Mouse (Mus musculus) MEL (cell line): ENCODE measurements at regions not wholly inside any gene's neighbourhood (a gene's known extent, or its start where the extent isn't known, plus 50 kb on each side); places are given as distances from the start of the nearest gene placed in this dataset.

Experiments
- DNase-seq: peaks from one replicate; pipeline ENCODE4 v3.0.0; 2011; ENCODE audit warnings: low read depth, low spot score
- H3K27ac ChIP-seq: 2 replicates; pipeline ENCODE4 v1.5.1; 2012; ENCODE audit warnings: low read depth, mild to moderate bottlenecking, control low read depth, low read length, moderate library complexity; ENCODE audit not compliant: control insufficient read depth
- H3K27me3 ChIP-seq, 2 experiments: fragments of 150-350 bp in 1 of 2; sonication (generic) in 1 of 2; 2 replicates each; pipeline ENCODE4 v1.6.1; 2012; ENCODE audit warnings: low read length in 2 of 2, mild to moderate bottlenecking in 2 of 2, improper control_type of control experiment in 1 of 2, moderate library complexity in 1 of 2; ENCODE audit not compliant: insufficient read depth in 2 of 2, control insufficient read depth in 1 of 2
- H3K36me3 ChIP-seq, 2 experiments: 2 replicates each; pipeline ENCODE4 v1.6.1; 2012 to 2014; ENCODE audit warnings: low read length in 2 of 2, improper control_type of control experiment in 1 of 2, inconsistent platforms in 1 of 2, mild to moderate bottlenecking in 1 of 2; ENCODE audit not compliant: insufficient read depth in 2 of 2, control insufficient read depth in 1 of 2
- H3K4me1 ChIP-seq, 2 experiments: fragments of 150-350 bp in 1 of 2; sonication (generic) in 1 of 2; 2 replicates each; pipeline ENCODE4 v1.6.1; 2012; ENCODE audit warnings: low read length in 2 of 2, improper control_type of control experiment in 1 of 2, mild to moderate bottlenecking in 1 of 2; ENCODE audit not compliant: insufficient read depth in 2 of 2, control insufficient read depth in 1 of 2
- H3K4me3 ChIP-seq, 2 experiments: fragments of 150-350 bp in 1 of 2; sonication (generic) in 1 of 2; 2 replicates each; pipeline ENCODE4 v1.5.1; 2012; ENCODE audit warnings: low read depth in 2 of 2, low read length in 2 of 2, mild to moderate bottlenecking in 2 of 2, moderate library complexity in 2 of 2, control low read depth in 1 of 2, improper control_type of control experiment in 1 of 2; ENCODE audit not compliant: control insufficient read depth in 1 of 2, insufficient read depth in 1 of 2
- H3K79me2 ChIP-seq: 2 replicates; pipeline ENCODE4 v1.6.1; 2012; ENCODE audit warnings: mild to moderate bottlenecking, low read length, moderate library complexity; ENCODE audit not compliant: control insufficient read depth, poor library complexity, insufficient read depth
- H3K9ac ChIP-seq: 2 replicates; pipeline ENCODE4 v1.6.1; 2012; ENCODE audit warnings: low read depth, mild to moderate bottlenecking, control low read depth, low read length, moderate library complexity; ENCODE audit not compliant: control insufficient read depth, poor library complexity, severe bottlenecking
- H3K9me3 ChIP-seq: fragments of 150-350 bp; sonication (generic); replicated peaks from 2 replicates; pipeline ENCODE4 v1.6.1; 2012; ENCODE audit warnings: mild to moderate bottlenecking, low read length, improper control_type of control experiment, moderate library complexity; ENCODE audit not compliant: insufficient read depth
- CHD1 ChIP-seq: IDR thresholded peaks from 2 replicates; pipeline ENCODE4 v1.6.1; 2012; ENCODE audit warnings: low read depth, mild to moderate bottlenecking, inconsistent platforms, low read length, improper control_type of control experiment
- CHD2 ChIP-seq: IDR thresholded peaks from 2 replicates; pipeline ENCODE4 v1.6.1; 2011; ENCODE audit warnings: low read length, improper control_type of control experiment
- CTCF ChIP-seq, 3 experiments: IDR thresholded peaks in 2 of 3; conservative IDR thresholded peaks in 1 of 3; 2 replicates each; pipeline ENCODE4 v1.5.1; 2011 to 2012; ENCODE audit warnings: low read length in 3 of 3, low read depth in 2 of 3, mild to moderate bottlenecking in 2 of 3, improper control_type of control experiment in 1 of 3, inconsistent platforms in 1 of 3, mixed read lengths in 1 of 3, moderate library complexity in 1 of 3; ENCODE audit not compliant: control insufficient read depth in 1 of 3, insufficient read depth in 1 of 3, poor library complexity in 1 of 3, severe bottlenecking in 1 of 3
- E2F4 ChIP-seq: IDR thresholded peaks from 2 replicates; pipeline ENCODE4 v1.6.1; 2011; ENCODE audit warnings: low read depth, low read length, improper control_type of control experiment, borderline replicate concordance
- ETS1 ChIP-seq: IDR thresholded peaks from 2 replicates; pipeline ENCODE4 v1.6.1; 2012; ENCODE audit warnings: low read depth, mild to moderate bottlenecking, inconsistent platforms, low read length, improper control_type of control experiment, moderate library complexity
- GABPA ChIP-seq: IDR thresholded peaks from 2 replicates; pipeline ENCODE4 v1.6.1; 2012; ENCODE audit warnings: low read depth, mild to moderate bottlenecking, inconsistent platforms, low read length, improper control_type of control experiment, moderate library complexity
- GATA1 ChIP-seq: IDR thresholded peaks from 2 replicates; pipeline ENCODE4 v1.6.1; 2011; ENCODE audit warnings: low read depth, low read length, improper control_type of control experiment
- HCFC1 ChIP-seq: IDR thresholded peaks from 2 replicates; pipeline ENCODE4 v1.6.1; 2012; ENCODE audit warnings: low read depth, mild to moderate bottlenecking, inconsistent platforms, low read length, improper control_type of control experiment, moderate library complexity
- JUND ChIP-seq: IDR thresholded peaks from 2 replicates; pipeline ENCODE4 v1.6.1; 2011; ENCODE audit warnings: low read depth, mild to moderate bottlenecking, improper control_type of control experiment, low read length
- MAX ChIP-seq: IDR thresholded peaks from 2 replicates; pipeline ENCODE4 v1.6.1; 2011; ENCODE audit warnings: low read length, improper control_type of control experiment
- MAZ ChIP-seq: IDR thresholded peaks from 2 replicates; pipeline ENCODE4 v1.6.1; 2012; ENCODE audit warnings: low read depth, mild to moderate bottlenecking, inconsistent platforms, low read length, improper control_type of control experiment
- MYB ChIP-seq: IDR thresholded peaks from 2 replicates; pipeline ENCODE4 v1.6.1; 2011; ENCODE audit warnings: mild to moderate bottlenecking, low read depth, low read length, improper control_type of control experiment
- MYC ChIP-seq: IDR thresholded peaks from 2 replicates; pipeline ENCODE4 v1.6.1; 2011; ENCODE audit warnings: low read depth, mild to moderate bottlenecking, low read length, improper control_type of control experiment, moderate library complexity
- NELFE ChIP-seq: IDR thresholded peaks from 2 replicates; pipeline ENCODE4 v1.6.1; 2011; ENCODE audit warnings: low read depth, low read length, improper control_type of control experiment
- NRF1 ChIP-seq: IDR thresholded peaks from 2 replicates; pipeline ENCODE4 v1.6.1; 2014; ENCODE audit warnings: low read depth, mild to moderate bottlenecking, inconsistent platforms, low read length, improper control_type of control experiment, moderate library complexity; ENCODE audit not compliant: poor library complexity, insufficient read depth, severe bottlenecking
- POLR2AphosphoS2 ChIP-seq: IDR thresholded peaks from 2 replicates; pipeline ENCODE4 v1.6.1; 2011; ENCODE audit warnings: low read length, improper control_type of control experiment
- RAD21 ChIP-seq: IDR thresholded peaks from 2 replicates; pipeline ENCODE4 v1.6.1; 2011; ENCODE audit warnings: mild to moderate bottlenecking, low read depth, low read length, improper control_type of control experiment
- RCOR1 ChIP-seq: IDR thresholded peaks from 2 replicates; pipeline ENCODE4 v1.6.1; 2012; ENCODE audit warnings: low read depth, mild to moderate bottlenecking, inconsistent platforms, low read length, improper control_type of control experiment
- SMC3 ChIP-seq: IDR thresholded peaks from 2 replicates; pipeline ENCODE4 v1.6.1; 2011; ENCODE audit warnings: low read depth, low read length, improper control_type of control experiment
- TBP ChIP-seq: IDR thresholded peaks from 2 replicates; pipeline ENCODE4 v1.8.0; 2011; ENCODE audit warnings: low read depth, low read length, improper control_type of control experiment
- TCF12 ChIP-seq: IDR thresholded peaks from 2 replicates; pipeline ENCODE4 v1.6.1; 2014; ENCODE audit warnings: low read depth, mild to moderate bottlenecking, inconsistent platforms, low read length, improper control_type of control experiment, moderate library complexity
- UBTF ChIP-seq: IDR thresholded peaks from 2 replicates; pipeline ENCODE4 v1.6.1; 2012; ENCODE audit warnings: low read depth, mild to moderate bottlenecking, inconsistent platforms, low read length, improper control_type of control experiment, moderate library complexity, borderline replicate concordance; ENCODE audit not compliant: insufficient read depth
- ZNF384 ChIP-seq: IDR thresholded peaks from 2 replicates; pipeline ENCODE4 v1.6.1; 2012; ENCODE audit warnings: low read depth, mild to moderate bottlenecking, inconsistent platforms, low read length, improper control_type of control experiment

- H3K27ac ChIP-seq: no peak overlapping the region
- H3K4me3 ChIP-seq: no peak overlapping the region
- peaks cover 25 to 43% of the 10 kb centered on the region in 2 experiments for H3K4me1 ChIP-seq
- DNase-seq: no peak
- H3K36me3 ChIP-seq: peaks cover 0 to 23% of the 10 kb centered on the region in 2 experiments; a peak in 2 of 4 replicates
- H3K79me2 ChIP-seq: no peaks in the 10 kb centered on the region; the same call in 1 of the 2 replicates
- H3K27me3 ChIP-seq: no peaks in the 10 kb centered on the region
- no peaks in the 10 kb centered on the region for H3K9me3 ChIP-seq
- TF ChIP-seq GABPA (no peak), CHD2 (no peak), POLR2AphosphoS2 (no peak), TBP (no peak), NELFE (no peak), CTCF (IDR thresholded peaks at IDR 0.05 in 2 of 3, conservative IDR thresholded peaks at IDR 0.05 in 1 of 3; ENCODE audit: control insufficient read depth in 1 of 3, insufficient read depth in 1 of 3, low read depth in 2 of 3, low read length in 3 of 3, poor library complexity in 1 of 3, severe bottlenecking in 1 of 3) (no peak), NRF1 (no peak), ZNF384 (no peak), MAZ (no peak), SMC3 (no peak), UBTF (no peak), HCFC1 (no peak), RAD21 (no peak)
- TF ChIP-seq, all 39 proteins: peak for 0
- H3K9ac ChIP-seq: no peak overlapping the region
Observed at GRCm38 (mm10) chr7:64042978-64043377, 104.3 kb upstream of the Klf13 start.

GRCm38 (mm10) chr7:64041303-64041702 lies 102.6 kb upstream of the Klf13 start:
- Histone ChIP-seq H3K79me2 (no peaks in the 10 kb centered on the region), H3K4me1 (peaks cover 21 to 39% of the 10 kb centered on the region in 2 experiments), H3K36me3 (peaks cover 0 to 17% of the 10 kb centered on the region in 2 experiments; a peak in 2 of 4 replicates), H3K9me3 (no peaks in the 10 kb centered on the region), H3K27me3 (no peaks in the 10 kb centered on the region), H3K9ac (no peak overlapping the region), H3K4me3 (no peak overlapping the region)
- no peak for DNase-seq
- TF ChIP-seq E2F4 (no peak), SMC3 (peak; percentile 29), GATA1 (no peak), JUND (no peak), ETS1 (no peak), HCFC1 (no peak), CTCF (IDR thresholded peaks at IDR 0.05 in 2 of 3, conservative IDR thresholded peaks at IDR 0.05 in 1 of 3; ENCODE audit: control insufficient read depth in 1 of 3, insufficient read depth in 1 of 3, low read depth in 2 of 3, low read length in 3 of 3, poor library complexity in 1 of 3, severe bottlenecking in 1 of 3) (peak; percentile 33 to 53 (median 43); a peak in 5 of 6 replicates), MYC (no peak), RCOR1 (no peak), CHD1 (no peak), MYB (no peak), NRF1 (no peak), NELFE (no peak), CHD2 (no peak), TBP (no peak), MAX (no peak), TCF12 (no peak), ZNF384 (no peak)
- TF ChIP-seq, all 39 proteins: peak for 2
- no peak overlapping the region for H3K27ac ChIP-seq
